ENCODE assay signal across 8 mouse cellular contexts in genomic region chr7:127707045-127707956, GRCm38 (mm10). TPM values are rescaled to one million over a fixed set of nuclear protein-coding genes. Genes with fewer than 3 reads are reported as not detected.
A peak's percentile ranks its signal among the peaks of the same experiment; 100 is the strongest.
DNase-seq lines count a peak whose midpoint lies in the region; ATAC-seq lines count a peak whose summit lies in the region.

No protein-coding gene starts in this region.

- H3K27ac ChIP-seq in kidney, embryonic 15.5 days, result peak overlapping the region; percentile 100
- peak overlapping the region; percentile 95 for H3K27ac ChIP-seq in forebrain, embryonic 10.5 days
- peak overlapping the region; percentile 98 for H3K27ac ChIP-seq in limb, embryonic 10.5 days
- H3K27ac ChIP-seq in neural tube, embryonic 14.5 days (ENCODE audit: low read depth, low read length), result peak overlapping the region; percentile 92; the same call in 1 of the 2 replicates

- no peak for DNase-seq in kidney, adult 11 months
- DNase-seq in ZHBTc4 (ENCODE audit: low read depth, low spot score), result peak; percentile 34
- peak; percentile 41 for DNase-seq in forebrain, embryonic 10.5 days (ENCODE audit: extremely low spot score, low spot score)
- peak; percentile 74 for DNase-seq in limb, embryonic 10.5 days (ENCODE audit: low spot score)
- DNase-seq in urinary bladder, postnatal 10 days (ENCODE audit: low spot score), result no peak
- DNase-seq in layer of hippocampus, adult 9-11 months, result no peak

- peak; percentile 2 for ATAC-seq in kidney, embryonic 15.5 days (replicated peaks; ENCODE audit: low FRiP score)
- no peak for ATAC-seq in neural tube, embryonic 14.5 days (ENCODE audit: low read depth)

- H3K4me1 ChIP-seq in kidney, embryonic 15.5 days, result peaks cover 51% of the 10 kb centered on the region
- H3K4me1 ChIP-seq in forebrain, embryonic 10.5 days, result peaks cover 46% of the 10 kb centered on the region
- H3K4me1 ChIP-seq in limb, embryonic 10.5 days, result peaks cover 46% of the 10 kb centered on the region
- H3K4me1 ChIP-seq in neural tube, embryonic 14.5 days (ENCODE audit: control insufficient read depth, insufficient read depth, low read length), result peaks cover 11% of the 10 kb centered on the region

- no peaks in the 10 kb centered on the region for H3K9me3 ChIP-seq in kidney, embryonic 15.5 days (replicated peaks)
- H3K9me3 ChIP-seq in forebrain, embryonic 10.5 days, result no peaks in the 10 kb centered on the region
- H3K9me3 ChIP-seq in limb, embryonic 10.5 days (replicated peaks), result no peaks in the 10 kb centered on the region
- no peaks in the 10 kb centered on the region for H3K9me3 ChIP-seq in neural tube, embryonic 14.5 days (ENCODE audit: control insufficient read depth, low read length)

- peaks cover 41% of the 10 kb centered on the region for H3K36me3 ChIP-seq in kidney, embryonic 15.5 days
- H3K36me3 ChIP-seq in forebrain, embryonic 10.5 days (replicated peaks), result peaks cover 48% of the 10 kb centered on the region
- peaks cover 49% of the 10 kb centered on the region for H3K36me3 ChIP-seq in limb, embryonic 10.5 days
- H3K36me3 ChIP-seq in neural tube, embryonic 14.5 days (ENCODE audit: control insufficient read depth, insufficient read depth, low read length), result 0 out of 2 replicates have a peak, but pooled peaks cover 12% of the 10 kb centered on the region

- 21% methylated on average over 20 of the region's 22 CpGs for WGBS in kidney, embryonic 15.5 days
- WGBS in forebrain, embryonic 10.5 days, result 25% methylated on average over 22 of the region's 22 CpGs
- WGBS in limb, embryonic 10.5 days, result 18% methylated on average over 22 of the region's 22 CpGs
- 28% methylated on average over 22 of the region's 22 CpGs for WGBS in neural tube, embryonic 14.5 days

- H3K9ac ChIP-seq in kidney, embryonic 15.5 days, result peak overlapping the region; percentile 78
- H3K9ac ChIP-seq in neural tube, embryonic 14.5 days (replicated peaks; ENCODE audit: low read depth, low read length), result peak overlapping the region; percentile 83

- no peaks in the 10 kb centered on the region for H3K27me3 ChIP-seq in kidney, embryonic 15.5 days
- no peaks in the 10 kb centered on the region for H3K27me3 ChIP-seq in forebrain, embryonic 10.5 days (ENCODE audit: poor library complexity, severe bottlenecking)
- no peaks in the 10 kb centered on the region for H3K27me3 ChIP-seq in limb, embryonic 10.5 days (ENCODE audit: low read depth, poor library complexity, severe bottlenecking)
- no peaks in the 10 kb centered on the region for H3K27me3 ChIP-seq in neural tube, embryonic 14.5 days (ENCODE audit: control insufficient read depth, insufficient read depth, low read length)

- peak overlapping the region; percentile 79 for H3K4me2 ChIP-seq in kidney, embryonic 15.5 days
- H3K4me2 ChIP-seq in neural tube, embryonic 14.5 days (ENCODE audit: low read depth, low read length), result peak overlapping the region; percentile 75

- H3K4me3 ChIP-seq in kidney, embryonic 15.5 days (replicated peaks), result peak overlapping the region; percentile 85
- peak overlapping the region; percentile 68 for H3K4me3 ChIP-seq in forebrain, embryonic 10.5 days
- H3K4me3 ChIP-seq in limb, embryonic 10.5 days, result peak overlapping the region; percentile 82
- peak overlapping the region; percentile 75 for H3K4me3 ChIP-seq in neural tube, embryonic 14.5 days (ENCODE audit: low read depth, low read length)

RNA-seq across cellular contexts. Expression of gene Bcl7c, which starts 1.4 kb away (rescaled TPM):
- 64.2 and 66.8 TPM in 2 replicates for polyA plus RNA-seq in kidney, embryonic 15.5 days (2015; fragmentation: Nextera tagmentation; extraction: Ambion mirVana)
- 44.5 and 50.4 TPM in 2 replicates for polyA plus RNA-seq in forebrain, embryonic 10.5 days (2016; fragmentation: Nextera tagmentation; extraction: Ambion mirVana)
- polyA plus RNA-seq in limb, embryonic 10.5 days (2016; fragmentation: Nextera tagmentation; extraction: Ambion mirVana), result 77.9 and 79.5 TPM in 2 replicates
- polyA plus RNA-seq in neural tube, embryonic 14.5 days (2014; fragmentation: Nextera tagmentation; extraction: Ambion mirVana), result 36.0 and 45.7 TPM in 2 replicates

RNA-seq across cellular contexts. Expression of gene Ctf1, which starts 5.2 kb away (rescaled TPM):
- 15.3 and 16.5 TPM in 2 replicates for polyA plus RNA-seq in kidney, embryonic 15.5 days (2015; fragmentation: Nextera tagmentation; extraction: Ambion mirVana)
- polyA plus RNA-seq in forebrain, embryonic 10.5 days (2016; fragmentation: Nextera tagmentation; extraction: Ambion mirVana), result 5.9 and 6.0 TPM in 2 replicates
- 11.1 and 14.2 TPM in 2 replicates for polyA plus RNA-seq in limb, embryonic 10.5 days (2016; fragmentation: Nextera tagmentation; extraction: Ambion mirVana)
- 2.7 and 3.6 TPM in 2 replicates for polyA plus RNA-seq in neural tube, embryonic 14.5 days (2014; fragmentation: Nextera tagmentation; extraction: Ambion mirVana)

RNA-seq across cellular contexts. Expression of gene Ctf2, which starts 24.7 kb away (rescaled TPM):
- 0.31 and 0.33 TPM in 2 replicates for polyA plus RNA-seq in kidney, embryonic 15.5 days (2015; fragmentation: Nextera tagmentation; extraction: Ambion mirVana)
- polyA plus RNA-seq in forebrain, embryonic 10.5 days (2016; fragmentation: Nextera tagmentation; extraction: Ambion mirVana), result 0.33 and 0.39 TPM in 2 replicates
- polyA plus RNA-seq in limb, embryonic 10.5 days (2016; fragmentation: Nextera tagmentation; extraction: Ambion mirVana), result 0.28 and 0.73 TPM in 2 replicates
- polyA plus RNA-seq in neural tube, embryonic 14.5 days (2014; fragmentation: Nextera tagmentation; extraction: Ambion mirVana), result 0.27 TPM in 1 of 2 replicates, not detected in the other

RNA-seq across cellular contexts. Expression of gene Fbxl19, which starts 37.0 kb away (rescaled TPM):
- 5.6 and 6.8 TPM in 2 replicates for polyA plus RNA-seq in kidney, embryonic 15.5 days (2015; fragmentation: Nextera tagmentation; extraction: Ambion mirVana)
- 7.6 and 8.2 TPM in 2 replicates for polyA plus RNA-seq in forebrain, embryonic 10.5 days (2016; fragmentation: Nextera tagmentation; extraction: Ambion mirVana)
- 9.4 and 10.8 TPM in 2 replicates for polyA plus RNA-seq in limb, embryonic 10.5 days (2016; fragmentation: Nextera tagmentation; extraction: Ambion mirVana)
- 6.5 and 9.1 TPM in 2 replicates for polyA plus RNA-seq in neural tube, embryonic 14.5 days (2014; fragmentation: Nextera tagmentation; extraction: Ambion mirVana)

Comparison
In these comparisons a context has a peak if more than half of its experiments do, and no peak if none do; other contexts are left out.
1. DNase-seq: peak in ZHBTc4 (single experiment), forebrain, embryonic 10.5 days (single experiment) and limb, embryonic 10.5 days (single experiment); none in kidney, adult 11 months (single experiment), urinary bladder, postnatal 10 days (single experiment) and layer of hippocampus, adult 9-11 months (single experiment).
2. Peak in every context shown above with its lines, with median percentiles within 50 percentile points of each other: H3K27ac ChIP-seq and H3K4me3 ChIP-seq.